Mouse (Mus musculus): ENCODE results near the gene Paox. TPM values are rescaled to one million over a fixed set of nuclear protein-coding genes. Genes with fewer than 3 reads are reported as not detected.
A peak's percentile ranks its signal among the peaks of the same experiment; 100 is the strongest.
"Not testable (repeated sequence)": the region's sequence is repeated elsewhere in the genome, so short reads cannot be mapped to it uniquely, and the experiment has no call there.

The Paox gene
- total RNA-seq, 2 experiments from 2014 or later, result 3.6 to 3.9 TPM

GRCm38 (mm10) chr7:140116329-140117054 lies 893 bp downstream of the Paox start, which contains the start of gene Echs1:
Echs1 (minus strand) TSS chr7:140116476.
- intact Hi-C loops (cut with DNase I), result no loop called here

DNA sequence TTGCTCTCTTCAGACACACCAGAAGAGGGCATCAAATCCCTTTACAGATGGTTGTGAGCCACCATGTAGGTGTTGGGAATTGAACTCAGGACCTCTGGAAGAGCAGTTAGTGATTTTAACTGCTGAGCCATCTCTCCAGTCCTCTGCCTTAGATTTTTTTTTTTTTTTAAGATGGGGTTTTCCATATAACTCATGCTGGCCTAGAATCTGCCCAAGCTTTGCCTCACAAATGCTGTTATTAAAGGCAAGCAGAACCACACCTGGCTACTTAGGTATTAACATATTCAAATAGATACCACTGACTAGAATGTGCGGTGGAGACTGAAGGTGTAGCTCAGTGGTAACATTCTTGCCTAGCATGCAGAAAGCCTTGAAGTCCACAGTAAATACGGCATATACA lies 4.9 kb downstream of the Paox start:
- intact Hi-C loops (cut with DNase I), result no loop called here
- DNase-seq, result no peak

More at GRCm38 (mm10) chr7:140116329-140117054, 893 bp downstream of the Paox start, which contains the start of gene Echs1:
- peak; percentile 89 to 91 for DNase-seq

DNA sequence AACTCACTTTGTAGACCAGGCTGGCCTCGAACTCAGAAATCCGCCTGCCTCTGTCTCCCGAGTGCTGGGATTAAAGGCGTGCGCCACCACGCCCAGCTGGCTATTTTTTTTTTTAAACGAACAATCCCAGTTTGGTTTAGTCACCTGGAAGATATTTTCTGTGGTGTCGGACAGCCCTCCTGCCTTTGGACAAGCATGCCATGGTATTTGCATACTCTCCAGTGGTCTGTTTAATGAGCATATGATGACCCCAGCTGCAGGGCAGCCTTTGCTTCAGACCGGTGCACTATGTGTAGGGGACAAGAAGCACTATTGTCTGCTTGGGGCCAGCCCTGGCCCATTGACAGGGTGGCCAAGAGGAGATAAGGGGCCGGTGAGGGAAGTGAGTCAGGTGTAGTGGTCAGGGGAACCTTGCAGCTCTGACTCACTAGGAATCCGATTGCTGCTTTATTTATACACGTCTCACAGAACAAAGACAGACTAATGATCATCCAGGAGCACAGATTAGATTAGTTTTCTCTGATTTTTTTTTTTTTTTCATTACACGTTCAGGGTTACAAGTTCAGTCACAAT lies 5.8 kb downstream of the Paox start:
- intact Hi-C loops (cut with DNase I), result no loop called here
- DNase-seq, result no peak

DNA sequence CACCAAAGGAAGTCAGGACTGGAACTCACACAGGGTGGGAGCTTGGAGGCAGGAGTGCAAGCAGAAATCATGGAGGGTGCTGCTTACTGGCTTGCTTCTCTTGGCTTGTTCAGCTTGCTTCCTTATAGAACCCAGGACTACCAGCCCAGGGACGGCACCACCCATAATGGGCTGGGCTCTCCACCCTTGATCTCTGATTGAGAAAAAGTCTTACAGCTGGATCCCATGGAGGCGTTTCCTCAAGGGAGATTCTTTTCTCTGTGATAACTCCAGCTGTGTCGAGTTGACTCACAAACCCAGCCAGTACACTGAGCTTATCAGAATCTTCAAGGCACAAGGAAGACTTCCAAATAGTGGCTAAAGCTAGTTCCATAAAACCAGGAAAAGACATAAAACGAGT lies 7.2 kb downstream of the Paox start:
- intact Hi-C loops (cut with DNase I), result no loop called here

GRCm38 (mm10) chr7:140124382-140124781 lies 8.8 kb downstream of the Paox start:
- intact Hi-C loops (cut with DNase I), result no loop called here
- DNase-seq, result no peak

More for the DNA sequence above, 7.2 kb downstream of the Paox start:
- no peak for DNase-seq

- DNase-seq, result peak; percentile 93 to 94
- intact Hi-C loops (cut with DNase I), result no loop called here
Measured at GRCm38 (mm10) chr7:140125278-140126021, 9.9 kb downstream of the Paox start.

GRCm38 (mm10) chr7:140126022-140126350 lies 10.4 kb downstream of the Paox start:
- intact Hi-C loops (cut with DNase I), result no loop called here

DNA sequence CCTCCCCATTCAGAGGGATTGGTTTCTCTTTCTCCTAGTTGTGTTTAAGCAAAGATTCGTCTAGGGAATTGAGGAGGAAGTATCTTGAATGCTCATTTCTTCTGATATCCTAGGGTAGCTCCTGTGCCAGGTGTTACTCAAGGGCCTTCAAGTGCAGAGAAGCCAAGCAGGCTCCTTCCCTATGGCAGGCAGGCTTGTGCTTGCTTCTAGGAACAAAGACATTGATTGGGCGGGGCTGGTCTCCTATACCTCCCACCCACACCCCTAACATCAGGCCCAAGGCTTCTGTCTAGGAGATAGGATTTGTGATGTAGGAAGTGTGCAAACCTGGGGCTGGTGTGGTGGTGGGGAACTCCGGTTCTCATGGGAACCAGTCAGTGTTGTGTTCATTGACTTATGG lies 11.3 kb downstream of the Paox start:
- intact Hi-C loops (cut with DNase I), result no loop called here
- no peak for DNase-seq

More at GRCm38 (mm10) chr7:140126022-140126350, 10.4 kb downstream of the Paox start:
- no peak for DNase-seq

DNA sequence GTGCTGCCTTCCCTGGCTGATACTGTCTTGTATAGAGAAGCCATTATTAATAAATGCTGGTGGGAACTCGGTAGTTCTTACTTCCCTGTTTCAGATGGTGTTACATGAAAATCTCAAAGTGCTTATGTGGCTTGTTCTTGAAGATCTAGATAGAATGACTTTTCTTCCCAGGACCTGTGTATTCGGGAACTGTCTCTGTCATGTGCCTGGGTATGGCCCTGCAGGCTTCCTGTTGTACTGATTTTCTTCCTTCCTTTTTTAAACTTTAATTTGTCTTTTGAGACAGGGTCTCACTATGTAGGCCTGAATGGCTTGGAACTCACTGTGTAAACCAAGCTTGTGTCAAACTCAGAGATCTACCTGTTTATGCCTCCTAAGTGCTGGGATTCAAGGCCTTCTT lies 12.3 kb downstream of the Paox start:
- no peak for DNase-seq
- intact Hi-C loops (cut with DNase I), result no loop called here

- intact Hi-C loops (cut with DNase I); DNase-seq: not testable (repeated sequence)
Measured at GRCm38 (mm10) chr7:140132184-140132583, 16.6 kb downstream of the Paox start.

GRCm38 (mm10) chr7:140134033-140134432 lies 18.4 kb downstream of the Paox start:
- DNase-seq; intact Hi-C loops (cut with DNase I): not testable (repeated sequence)

DNA sequence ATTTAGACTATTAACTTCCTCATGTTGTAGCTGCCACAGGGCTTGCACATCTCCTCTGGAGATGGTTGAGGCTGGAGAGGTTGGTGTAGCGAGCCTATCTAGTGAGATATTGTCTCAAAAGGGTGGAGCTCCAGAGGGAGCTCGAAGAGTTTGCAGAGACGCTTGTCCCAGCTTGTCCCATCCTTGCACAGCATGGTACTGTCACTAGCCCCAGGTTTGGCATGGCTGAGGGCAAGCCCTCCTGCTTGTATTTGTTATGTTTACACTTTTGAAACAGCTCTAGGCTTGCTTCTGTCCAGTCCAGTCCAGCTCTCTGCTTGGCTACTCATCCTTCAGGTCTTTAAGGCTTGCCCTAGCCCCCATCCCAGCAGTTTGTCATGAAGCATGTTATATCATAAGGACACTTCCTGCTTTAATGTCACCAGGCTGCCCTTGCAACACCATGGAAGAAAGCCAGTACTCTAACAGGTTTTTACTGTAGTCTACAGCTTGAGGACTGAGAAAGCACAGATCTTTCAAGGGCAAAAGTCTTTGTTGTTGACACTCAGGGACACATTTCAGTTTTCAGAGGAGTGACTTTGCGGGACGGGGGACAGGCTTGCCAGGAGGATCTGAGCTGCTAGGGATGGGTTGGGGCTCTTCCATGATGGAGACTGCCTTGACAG lies 19.6 kb downstream of the Paox start:
- DNase-seq, result no peak
- intact Hi-C loops (cut with DNase I), result no loop called here

DNA sequence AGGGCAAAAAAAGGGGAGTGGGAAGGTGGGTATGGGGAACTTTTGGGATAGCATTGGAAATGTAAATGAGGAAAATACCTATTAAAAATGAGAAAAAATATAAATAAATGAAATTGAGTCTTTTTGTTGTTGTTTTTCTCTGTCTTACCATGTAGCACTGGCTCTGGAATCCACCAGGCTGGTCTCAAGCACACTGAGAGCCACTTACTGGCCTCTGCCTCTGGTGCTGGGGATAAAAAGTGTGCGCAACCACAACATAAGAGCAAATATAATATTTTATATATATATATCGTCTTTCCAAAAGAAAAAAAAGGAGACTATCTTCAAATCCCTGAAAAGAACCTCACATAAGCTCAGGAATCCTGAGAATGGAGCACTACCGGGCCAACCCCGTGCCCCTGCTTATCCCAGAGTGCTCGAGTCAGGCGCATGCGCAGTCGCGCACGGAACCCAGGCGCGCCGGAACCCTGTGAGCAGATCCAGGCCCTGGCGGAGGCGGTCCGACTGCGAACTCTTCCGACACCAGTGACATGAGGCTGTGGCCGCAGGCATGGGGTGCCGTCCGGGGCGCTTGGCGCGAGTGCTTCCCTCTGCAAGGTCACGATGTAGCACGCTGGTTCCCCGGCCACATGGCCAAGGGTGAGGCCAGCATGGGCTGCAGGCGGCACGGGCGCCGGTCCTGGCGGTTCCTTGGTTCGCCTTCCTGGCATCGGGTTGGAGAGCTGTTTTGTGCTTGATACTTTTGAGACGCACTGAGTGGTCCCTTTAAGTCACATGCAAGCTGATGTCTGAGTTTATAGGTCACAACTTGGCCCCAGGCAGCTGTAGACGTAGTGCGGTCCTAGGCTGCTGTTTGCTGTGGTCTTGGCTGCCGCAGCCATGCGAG lies 21.8 kb downstream of the Paox start, which contains the start of gene Mtg1:
Gene Mtg1 (plus strand): TSS at position 430 of the 886 bp plus-strand sequence.
- intact Hi-C loops (cut with DNase I), result no loop called here
- DNase-seq, result peak; percentile 98

DNA sequence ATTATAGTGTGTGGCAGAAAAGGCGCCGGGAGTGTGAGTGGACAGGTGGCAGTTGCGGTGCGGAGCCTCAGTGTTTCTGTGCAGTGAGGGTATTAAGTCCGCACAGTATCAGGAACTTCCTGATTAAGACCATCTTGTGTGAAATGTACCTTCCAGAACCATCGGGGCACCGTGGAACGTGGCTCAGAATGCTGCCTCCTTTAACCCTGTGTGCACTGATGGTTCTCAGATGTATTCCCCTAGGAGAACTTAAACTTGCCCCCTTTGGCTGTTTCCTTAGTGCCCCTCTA lies 22.4 kb downstream of the Paox start:
- no peak for DNase-seq
- intact Hi-C loops (cut with DNase I), result no loop called here

DNA sequence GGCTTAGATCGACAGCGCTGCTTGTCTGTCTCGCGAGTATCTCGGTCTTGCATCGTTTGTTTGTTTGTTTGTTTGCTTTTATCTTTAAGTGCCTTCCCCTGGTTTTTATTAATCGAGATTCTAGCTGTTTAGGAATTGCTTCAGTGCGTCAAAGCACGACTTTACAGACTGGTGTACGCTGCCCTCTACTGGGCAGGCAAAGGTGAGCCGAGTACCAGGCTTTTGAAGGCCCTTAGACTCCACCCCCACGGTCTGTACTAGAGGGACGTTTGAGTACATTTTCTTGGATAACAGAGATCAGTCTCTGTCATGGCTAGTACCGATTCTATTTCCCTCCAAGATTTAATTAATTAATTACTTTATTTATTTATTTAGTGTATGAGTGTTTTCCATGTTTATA lies 25.8 kb downstream of the Paox start:
- intact Hi-C loops (cut with DNase I), result loop anchor here (1.0 to 5.0 kb wide), 2 partner anchors 63 to 169 kb away; no protein-coding TSS in a partner anchor
- peak; percentile 73 to 79 for DNase-seq

- intact Hi-C loops (cut with DNase I), result loop anchor here (5.0 kb wide), 1 partner anchor 172 kb away; no protein-coding TSS in a partner anchor
- no peak for DNase-seq
Measured at GRCm38 (mm10) chr7:140144550-140144949, 29.0 kb downstream of the Paox start.

DNA sequence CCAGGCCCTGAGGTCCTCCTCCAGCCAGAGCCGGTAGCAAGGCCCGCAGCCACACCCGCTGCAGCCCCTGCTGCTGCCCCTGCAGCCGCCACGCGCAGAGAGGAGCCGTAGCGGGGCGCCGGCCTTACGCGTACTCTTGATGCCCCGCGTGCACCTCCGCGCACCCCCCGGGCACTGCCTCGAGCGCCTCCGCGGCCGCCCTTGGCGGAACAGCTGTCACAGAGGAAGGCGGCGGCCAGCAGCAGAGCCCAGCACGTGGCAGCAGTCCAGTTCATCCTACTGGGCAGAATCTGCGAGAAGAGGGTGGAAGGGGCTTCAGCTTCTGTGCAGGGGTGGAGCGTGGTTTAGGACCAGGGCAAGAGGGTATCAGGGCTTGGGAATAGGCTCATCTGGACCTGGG lies 37.8 kb downstream of the Paox start:
- intact Hi-C loops (cut with DNase I), result no loop called here
- peak; percentile 16 to 23 for DNase-seq

GRCm38 (mm10) chr7:140153829-140154217 lies 38.2 kb downstream of the Paox start:
- no peak for DNase-seq

GRCm38 (mm10) chr7:140154218-140154927 lies 38.8 kb downstream of the Paox start, which contains the start of gene Sprn:
Sprn (minus strand) TSS chr7:140154877.
- DNase-seq, result peak; percentile 11 to 13
- intact Hi-C loops (cut with DNase I), result no loop called here

More at GRCm38 (mm10) chr7:140153829-140154217, 38.2 kb downstream of the Paox start:
- intact Hi-C loops (cut with DNase I), result no loop called here

Data from heart, postnatal 14 days (tissue).